Mouse (Mus musculus): ENCODE results near the gene Ccdc9. TPM values are rescaled to one million over a fixed set of nuclear protein-coding genes. Genes with fewer than 3 reads are reported as not detected.
A peak's percentile ranks its signal among the peaks of the same experiment; 100 is the strongest.

The Ccdc9 gene
- total and polyA plus RNA-seq, 3 experiments = 63.6 to 97.1 TPM; not detected in 1

- TF ChIP-seq RAD21 (IDR thresholded peaks at IDR 0.05; ENCODE audit: low read depth, low read length) (no peak), GABPA (IDR thresholded peaks at IDR 0.05; ENCODE audit: low read depth, low read length) (no peak), ETS1 (IDR thresholded peaks at IDR 0.05; ENCODE audit: low read depth, low read length) (no peak), USF2 (IDR thresholded peaks at IDR 0.05; ENCODE audit: borderline replicate concordance in 1 of 2, insufficient read depth in 1 of 2, low read depth in 1 of 2, low read length in 2 of 2) (no peak), UBTF (IDR thresholded peaks at IDR 0.05; ENCODE audit: borderline replicate concordance, insufficient read depth, low read depth, low read length) (no peak), MAFK (IDR thresholded peaks at IDR 0.05; ENCODE audit: borderline replicate concordance, low read depth, low read length) (no peak), ZMIZ1 (IDR thresholded peaks at IDR 0.05; ENCODE audit: low read depth, low read length) (no peak), BHLHE40 (IDR thresholded peaks at IDR 0.05; ENCODE audit: borderline replicate concordance, low read depth, low read length) (no peak), CTCF (IDR thresholded peaks at IDR 0.05 in 2 of 3, conservative IDR thresholded peaks at IDR 0.05 in 1 of 3; ENCODE audit: control insufficient read depth in 1 of 3, insufficient read depth in 1 of 3, low read depth in 2 of 3, low read length in 3 of 3, poor library complexity in 1 of 3, severe bottlenecking in 1 of 3) (no peak), ZKSCAN1 (IDR thresholded peaks at IDR 0.05; ENCODE audit: low read depth, low read length) (no peak), NELFE (IDR thresholded peaks at IDR 0.05; ENCODE audit: low read depth, low read length) (no peak), MAZ (IDR thresholded peaks at IDR 0.05; ENCODE audit: low read depth, low read length) (no peak), CHD1 (IDR thresholded peaks at IDR 0.05; ENCODE audit: low read depth, low read length) (no peak), TAL1 (IDR thresholded peaks at IDR 0.05; ENCODE audit: low read length) (no peak), MEF2A (IDR thresholded peaks at IDR 0.05; ENCODE audit: extremely low read depth, insufficient replicate concordance, low read depth, low read length, poor library complexity, severe bottlenecking) (no peak)
- Histone ChIP-seq H3K27me3 (ENCODE audit: control insufficient read depth in 1 of 2, insufficient read depth in 2 of 2, low read length in 2 of 2) (no peaks in the 10 kb centered on the region), H3K4me1 (ENCODE audit: control insufficient read depth in 1 of 2, insufficient read depth in 2 of 2, low read length in 2 of 2) (peaks cover 0 to 12% of the 10 kb centered on the region in 2 experiments; a peak in 2 of 4 replicates), H3K79me2 (ENCODE audit: control insufficient read depth, insufficient read depth, low read length, poor library complexity) (peaks cover 12% of the 10 kb centered on the region), H3K27ac (ENCODE audit: control insufficient read depth, low read depth, low read length) (no peak overlapping the region), H3K36me3 (ENCODE audit: control insufficient read depth in 1 of 2, insufficient read depth in 2 of 2, low read length in 2 of 2) (peaks cover 0 to 6% of the 10 kb centered on the region in 2 experiments; a peak in 3 of 4 replicates), H3K9me3 (replicated peaks; ENCODE audit: insufficient read depth, low read length) (no peaks in the 10 kb centered on the region), H3K4me3 (ENCODE audit: control insufficient read depth in 1 of 2, insufficient read depth in 1 of 2, low read depth in 2 of 2, low read length in 2 of 2) (no peak overlapping the region), H3K9ac (ENCODE audit: control insufficient read depth, low read depth, low read length, poor library complexity, severe bottlenecking) (no peak overlapping the region)
- DNase-seq (ENCODE audit: low read depth, low spot score) = no peak
Measured at GRCm38 (mm10) chr7:16287791-16288190, 1.2 kb upstream of the Ccdc9 start.

GRCm38 (mm10) chr7:16287016-16287415, 421 bp upstream of the Ccdc9 start:
- H3K9ac ChIP-seq (ENCODE audit: control insufficient read depth, low read depth, low read length, poor library complexity, severe bottlenecking) = peak overlapping the region; percentile 88
- H3K36me3 ChIP-seq (ENCODE audit: control insufficient read depth in 1 of 2, insufficient read depth in 2 of 2, low read length in 2 of 2) = peaks cover 0 to 6% of the 10 kb centered on the region in 2 experiments; a peak in 3 of 4 replicates
- peak overlapping the region; percentile 53 to 68 for H3K4me3 ChIP-seq (ENCODE audit: control insufficient read depth in 1 of 2, insufficient read depth in 1 of 2, low read depth in 2 of 2, low read length in 2 of 2)
- peak; percentile 57 for DNase-seq (ENCODE audit: low read depth, low spot score)
- no peaks in the 10 kb centered on the region for H3K9me3 ChIP-seq (replicated peaks; ENCODE audit: insufficient read depth, low read length)
- H3K79me2 ChIP-seq (ENCODE audit: control insufficient read depth, insufficient read depth, low read length, poor library complexity) = peaks cover 12% of the 10 kb centered on the region
- peak overlapping the region; percentile 87 for H3K27ac ChIP-seq (ENCODE audit: control insufficient read depth, low read depth, low read length)
- H3K27me3 ChIP-seq (ENCODE audit: control insufficient read depth in 1 of 2, insufficient read depth in 2 of 2, low read length in 2 of 2) = no peaks in the 10 kb centered on the region
- H3K4me1 ChIP-seq (ENCODE audit: control insufficient read depth in 1 of 2, insufficient read depth in 2 of 2, low read length in 2 of 2) = peaks cover 0 to 12% of the 10 kb centered on the region in 2 experiments; a peak in 2 of 4 replicates
- no peak for TF ChIP-seq GATA1 (IDR thresholded peaks at IDR 0.05; ENCODE audit: low read depth, low read length)
- TF ChIP-seq ZC3H11A (IDR thresholded peaks at IDR 0.05; ENCODE audit: low read depth, low read length) = no peak
- no peak for TF ChIP-seq POLR2A (IDR thresholded peaks at IDR 0.05; ENCODE audit: control insufficient read depth in 1 of 2, insufficient read depth in 1 of 2, low read depth in 1 of 2, low read length in 2 of 2, poor library complexity in 1 of 2)
- TF ChIP-seq MAX (IDR thresholded peaks at IDR 0.05; ENCODE audit: low read length) = no peak
- TF ChIP-seq SIN3A (IDR thresholded peaks at IDR 0.05; ENCODE audit: low read length) = no peak
- TF ChIP-seq ETS1 (IDR thresholded peaks at IDR 0.05; ENCODE audit: low read depth, low read length) = no peak
- no peak for TF ChIP-seq MAZ (IDR thresholded peaks at IDR 0.05; ENCODE audit: low read depth, low read length)
- TF ChIP-seq ZNF384 (IDR thresholded peaks at IDR 0.05; ENCODE audit: low read depth, low read length) = no peak
- TF ChIP-seq GABPA (IDR thresholded peaks at IDR 0.05; ENCODE audit: low read depth, low read length) = no peak
- TF ChIP-seq HCFC1 (IDR thresholded peaks at IDR 0.05; ENCODE audit: low read depth, low read length) = no peak
- no peak for TF ChIP-seq CTCF (IDR thresholded peaks at IDR 0.05 in 2 of 3, conservative IDR thresholded peaks at IDR 0.05 in 1 of 3; ENCODE audit: control insufficient read depth in 1 of 3, insufficient read depth in 1 of 3, low read depth in 2 of 3, low read length in 3 of 3, poor library complexity in 1 of 3, severe bottlenecking in 1 of 3)
- no peak for TF ChIP-seq NELFE (IDR thresholded peaks at IDR 0.05; ENCODE audit: low read depth, low read length)
- no peak for TF ChIP-seq UBTF (IDR thresholded peaks at IDR 0.05; ENCODE audit: borderline replicate concordance, insufficient read depth, low read depth, low read length)
